Mouse (Mus musculus) testis, adult 2 months (tissue): ENCODE measurements at regions not wholly inside any gene's neighbourhood (a gene's known extent, or its start where the extent isn't known, plus 50 kb on each side); places are given as distances from the start of the nearest gene placed in this dataset.
A peak's percentile ranks its signal among the peaks of the same experiment; 100 is the strongest.

ENCODE experiments used
- H3K27ac ChIP-seq: fragments of 200-500 bp; 2 replicates; pipeline ENCODE4 v1.5.1; 2012; ENCODE audit warnings: low read depth, low read length; ENCODE audit not compliant: control insufficient read depth, insufficient read depth
- H3K27me3 ChIP-seq: fragments of 200-500 bp; 2 replicates; pipeline ENCODE4 v1.6.1; 2012; ENCODE audit warnings: mild to moderate bottlenecking, low read length, moderate library complexity; ENCODE audit not compliant: control insufficient read depth, insufficient read depth
- H3K36me3 ChIP-seq: fragments of 200-500 bp; 2 replicates; pipeline ENCODE4 v1.6.1; 2012; ENCODE audit warnings: mild to moderate bottlenecking, low read length; ENCODE audit not compliant: control insufficient read depth, insufficient read depth
- H3K4me1 ChIP-seq: fragments of 200-500 bp; 2 replicates; pipeline ENCODE4 v1.6.1; 2012; ENCODE audit warnings: low read length; ENCODE audit not compliant: control insufficient read depth, insufficient read depth
- H3K4me3 ChIP-seq: fragments of 200-500 bp; 2 replicates; pipeline ENCODE4 v1.5.1; 2012; ENCODE audit warnings: low read depth, mild to moderate bottlenecking, low read length, moderate library complexity, mixed read lengths; ENCODE audit not compliant: control insufficient read depth
- CTCF ChIP-seq: fragments of 200-500 bp; IDR thresholded peaks from 2 replicates; pipeline ENCODE4 v1.5.1; 2012; ENCODE audit warnings: low read depth, mild to moderate bottlenecking, inconsistent platforms, low read length, moderate library complexity; ENCODE audit not compliant: control insufficient read depth, insufficient read depth, insufficient replicate concordance
- POLR2A ChIP-seq: fragments of 200-500 bp; IDR thresholded peaks from 2 replicates; pipeline ENCODE4 v1.6.1; 2012; ENCODE audit warnings: low read depth, mild to moderate bottlenecking, inconsistent platforms, low read length, moderate library complexity; ENCODE audit not compliant: control insufficient read depth

GRCm38 (mm10) chr8:27677143-27678106 is 230.0 kb downstream of the Poteg start:
- Histone ChIP-seq H3K36me3 (no peaks in the 10 kb centered on the region), H3K27me3 (no peaks in the 10 kb centered on the region), H3K4me3 (no peak overlapping the region), H3K4me1 (no peaks in the 10 kb centered on the region), H3K27ac (no peak overlapping the region)
- TF ChIP-seq POLR2A (no peak), CTCF (no peak)

GRCm38 (mm10) chr8:27679164-27679563 is 231.7 kb downstream of the Poteg start:
- TF ChIP-seq CTCF: peak; percentile 39; the same call in 1 of the 2 replicates
- TF ChIP-seq POLR2A: no peak

GRCm38 (mm10) chr8:27721988-27722387 is 274.5 kb downstream of the Poteg start:
- no peak overlapping the region for H3K27ac ChIP-seq
- TF ChIP-seq CTCF: no peak
- no peak for TF ChIP-seq POLR2A
- no peaks in the 10 kb centered on the region for H3K4me1 ChIP-seq
- no peaks in the 10 kb centered on the region for H3K27me3 ChIP-seq
- H3K36me3 ChIP-seq: no peaks in the 10 kb centered on the region
- H3K4me3 ChIP-seq: no peak overlapping the region

More at GRCm38 (mm10) chr8:27679164-27679563, 231.7 kb downstream of the Poteg start:
- Histone ChIP-seq H3K4me3 (no peak overlapping the region), H3K27ac (no peak overlapping the region), H3K4me1 (no peaks in the 10 kb centered on the region), H3K36me3 (no peaks in the 10 kb centered on the region), H3K27me3 (no peaks in the 10 kb centered on the region)

GRCm38 (mm10) chr8:27770296-27770695 is 322.8 kb downstream of the Poteg start:
- no peak for TF ChIP-seq POLR2A
- no peak for TF ChIP-seq CTCF
- Histone ChIP-seq H3K27me3 (no peaks in the 10 kb centered on the region), H3K4me1 (no peaks in the 10 kb centered on the region), H3K36me3 (no peaks in the 10 kb centered on the region), H3K4me3 (no peak overlapping the region), H3K27ac (no peak overlapping the region)

- Histone ChIP-seq H3K4me3 (no peak overlapping the region), H3K27me3 (no peaks in the 10 kb centered on the region)
- TF ChIP-seq POLR2A (no peak), CTCF (no peak)
These were observed 323.3 kb downstream of the Poteg start for GRCm38 (mm10) chr8:27770803-27771202.

GRCm38 (mm10) chr8:27771250-27771649 is 323.8 kb downstream of the Poteg start:
- no peak overlapping the region for H3K4me3 ChIP-seq
- no peaks in the 10 kb centered on the region for H3K27me3 ChIP-seq
- no peaks in the 10 kb centered on the region for H3K4me1 ChIP-seq
- H3K36me3 ChIP-seq: no peaks in the 10 kb centered on the region
- TF ChIP-seq CTCF: no peak
- no peak for TF ChIP-seq POLR2A
- no peak overlapping the region for H3K27ac ChIP-seq

More at GRCm38 (mm10) chr8:27770803-27771202, 323.3 kb downstream of the Poteg start:
- Histone ChIP-seq H3K36me3 (no peaks in the 10 kb centered on the region), H3K4me1 (no peaks in the 10 kb centered on the region), H3K27ac (no peak overlapping the region)

GRCm38 (mm10) chr8:27778982-27779381 is 331.5 kb downstream of the Poteg start:
- H3K4me1 ChIP-seq: no peaks in the 10 kb centered on the region
- H3K27me3 ChIP-seq: no peaks in the 10 kb centered on the region
- H3K4me3 ChIP-seq: no peak overlapping the region
- no peaks in the 10 kb centered on the region for H3K36me3 ChIP-seq
- TF ChIP-seq POLR2A (no peak), CTCF (no peak)
- no peak overlapping the region for H3K27ac ChIP-seq
